Mouse (Mus musculus): ENCODE measurements around the gene Chkb.
"Not testable (repeated sequence)": the region's sequence is repeated elsewhere in the genome, so short reads cannot be mapped to it uniquely, and the experiment has no call there.

Chkb gene

GRCm38 (mm10) chr15:89452906-89453864, 23.5 kb upstream of the Chkb start:
- DNase-seq: no peak

DNA sequence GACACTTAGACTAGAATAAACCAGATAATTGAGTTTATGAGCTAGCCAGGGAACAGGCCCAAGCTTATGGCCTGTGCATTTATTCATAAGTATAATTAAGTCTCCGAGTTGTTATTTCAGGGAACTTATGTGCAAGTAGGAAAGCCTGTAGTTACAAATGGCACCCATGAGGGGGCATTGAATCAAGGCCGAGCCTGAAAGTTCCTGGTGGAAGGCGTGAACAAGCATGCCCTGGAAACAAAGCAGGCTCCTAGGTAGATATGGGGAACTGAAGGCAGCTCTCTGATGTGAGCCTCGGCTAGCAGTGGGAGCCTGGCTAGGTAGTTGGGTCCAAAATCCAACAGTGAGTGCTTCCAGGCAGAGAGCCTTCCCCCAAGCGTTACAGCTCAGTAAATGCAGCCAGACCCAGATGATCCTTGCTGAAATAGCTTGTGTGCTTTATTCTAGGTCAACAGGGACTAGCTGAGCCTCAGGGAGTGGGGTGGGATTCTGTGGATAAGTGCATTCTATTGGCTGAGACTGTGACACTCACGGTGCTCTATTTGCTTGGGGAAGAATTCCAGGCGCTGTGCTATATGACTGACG, 12.9 kb upstream of the Chkb start:
- no peak for DNase-seq

DNA sequence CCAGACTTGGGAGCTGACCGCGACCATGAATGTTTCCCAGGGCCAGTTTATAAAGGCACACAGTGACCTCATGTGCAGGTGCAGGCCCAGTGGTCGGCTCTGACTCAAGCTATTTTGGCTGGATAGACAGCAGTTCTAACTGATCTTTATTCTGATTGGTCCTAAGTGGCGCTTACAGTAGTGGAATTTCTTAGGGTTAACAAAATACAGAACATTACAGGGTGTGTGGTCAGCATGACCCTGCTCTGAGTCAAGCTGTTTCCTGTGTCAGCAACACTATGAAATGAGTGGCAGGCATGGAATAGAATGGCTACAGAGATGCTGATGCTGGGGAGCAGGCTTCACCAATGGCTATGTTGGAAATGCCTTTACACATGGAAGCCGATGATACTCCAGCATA, 6.2 kb upstream of the Chkb start:
- no peak for DNase-seq

- no peak for DNase-seq
Measured at GRCm38 (mm10) chr15:89434136-89434535, 4.4 kb upstream of the Chkb start.

DNA sequence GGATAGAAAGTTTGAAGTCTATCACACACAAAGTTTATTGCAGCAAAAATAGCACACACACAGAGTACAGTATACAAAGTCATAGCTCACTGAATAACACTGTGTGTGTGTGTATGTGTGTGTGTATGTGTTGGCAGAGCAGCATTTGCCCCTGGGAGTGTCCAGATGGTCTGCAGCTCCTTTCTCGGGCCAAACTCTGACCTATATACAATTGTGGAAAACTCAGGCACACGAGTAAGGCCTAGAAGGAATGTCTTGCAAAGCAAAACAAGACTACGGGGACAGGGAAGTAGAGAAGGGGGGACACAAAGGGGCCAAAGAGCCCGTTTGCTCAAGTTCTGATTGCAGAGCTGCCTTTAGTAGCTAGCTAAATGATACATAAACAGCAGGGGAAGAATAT, 3.2 kb upstream of the Chkb start:
- DNase-seq: no peak

GRCm38 (mm10) chr15:89431806-89432205, 2.1 kb upstream of the Chkb start:
- DNase-seq: no peak

- DNase-seq: no peak
Measured at GRCm38 (mm10) chr15:89431271-89431670, 1.6 kb upstream of the Chkb start.

DNA sequence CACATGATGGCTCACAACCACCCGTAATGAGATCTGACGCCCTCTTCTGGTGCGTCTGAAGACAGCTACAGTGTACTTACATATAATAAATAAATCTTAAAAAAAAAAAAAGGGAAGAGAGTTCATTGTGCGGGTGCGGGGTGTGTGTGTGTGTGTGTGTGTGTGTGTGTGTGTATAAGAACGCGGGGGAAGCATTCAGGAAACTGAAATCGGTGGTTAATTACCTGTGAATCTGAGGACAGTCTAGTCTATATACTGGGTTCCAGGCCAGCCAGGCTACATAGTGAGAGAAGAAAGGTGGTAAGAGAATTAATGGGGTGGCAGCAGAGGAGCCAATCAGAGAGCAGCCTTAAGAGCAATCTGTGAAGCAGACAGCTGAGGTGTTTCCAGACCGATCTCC, 1.1 kb upstream of the Chkb start:
- not testable (repeated sequence) for DNase-seq

DNA sequence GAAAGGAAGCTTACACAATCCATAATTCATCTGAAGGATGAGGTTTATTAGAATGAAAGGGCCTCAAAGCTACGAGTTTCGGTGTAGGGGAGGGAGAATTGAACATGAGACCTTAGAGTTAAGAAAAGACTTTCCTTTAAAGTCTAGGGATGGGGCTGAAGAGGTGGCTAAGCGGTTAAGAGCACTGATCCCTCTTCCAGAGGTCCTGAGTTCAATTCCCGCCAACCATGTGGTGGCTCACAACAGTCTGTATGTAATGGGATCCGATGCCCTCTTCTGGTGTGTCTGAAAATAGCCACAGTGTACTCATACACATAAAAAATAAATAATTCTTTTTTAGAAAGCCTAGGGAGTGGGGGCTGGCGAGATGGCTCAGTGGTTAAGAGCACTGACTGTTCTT, 633 bp upstream of the Chkb start:
- no peak for DNase-seq

DNA sequence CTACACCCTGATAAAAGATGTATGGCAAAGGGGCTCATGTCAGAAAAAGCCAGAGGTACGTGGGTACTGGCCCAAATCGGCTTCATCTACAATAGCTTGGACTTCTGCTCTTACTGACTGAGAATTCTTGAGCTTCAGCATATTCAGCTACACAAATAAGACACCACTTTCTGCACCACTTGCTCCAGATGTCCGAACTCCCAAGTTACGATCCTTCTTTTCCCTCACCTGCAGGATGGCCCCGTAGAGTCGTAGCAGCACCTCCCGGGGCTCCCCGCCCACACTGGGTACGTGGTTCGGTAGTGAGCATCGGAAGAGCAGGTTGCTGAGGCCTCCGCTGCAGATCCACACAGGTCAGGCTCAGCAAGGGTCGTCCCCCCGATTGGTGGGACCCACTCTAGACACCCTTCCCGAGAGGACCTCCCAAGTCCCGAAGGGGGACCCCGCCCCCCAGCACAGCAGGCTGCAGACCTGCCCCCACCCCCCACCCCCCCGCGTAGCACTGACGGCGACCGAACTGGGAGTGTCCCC, 822 bp downstream of the Chkb start:
- no peak for DNase-seq

DNA sequence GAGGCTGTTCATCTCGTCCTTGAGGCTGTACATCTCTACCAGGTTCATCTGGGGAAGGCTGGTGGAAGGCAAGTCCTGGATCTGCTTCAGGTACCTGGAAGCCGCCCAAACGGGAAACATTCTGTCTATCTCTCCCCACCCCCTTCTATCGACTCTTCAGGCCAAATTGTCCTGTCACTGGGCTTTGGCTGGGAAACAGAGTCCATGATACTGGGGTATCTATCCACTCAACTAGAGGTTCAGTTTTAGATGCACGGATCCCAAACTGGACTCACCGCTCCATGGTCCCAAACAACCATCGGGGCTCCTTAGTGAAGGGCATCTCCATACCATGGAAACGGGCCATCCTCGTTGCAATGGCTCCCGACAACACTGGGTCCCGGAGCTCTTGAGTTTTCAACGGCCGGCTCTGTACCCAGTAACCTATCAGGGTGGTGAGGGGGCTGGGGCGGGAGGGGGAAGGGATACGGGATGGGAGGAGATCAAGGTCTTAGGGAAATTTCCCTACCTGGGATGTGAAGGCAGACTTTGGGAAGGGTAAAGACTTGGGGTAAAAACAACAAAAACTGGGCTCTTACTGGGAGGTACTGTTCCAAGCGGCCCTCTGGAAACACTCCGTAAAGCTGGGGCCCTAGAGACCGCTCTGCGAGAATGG, 1.4 kb downstream of the Chkb start:
- no peak for DNase-seq

DNA sequence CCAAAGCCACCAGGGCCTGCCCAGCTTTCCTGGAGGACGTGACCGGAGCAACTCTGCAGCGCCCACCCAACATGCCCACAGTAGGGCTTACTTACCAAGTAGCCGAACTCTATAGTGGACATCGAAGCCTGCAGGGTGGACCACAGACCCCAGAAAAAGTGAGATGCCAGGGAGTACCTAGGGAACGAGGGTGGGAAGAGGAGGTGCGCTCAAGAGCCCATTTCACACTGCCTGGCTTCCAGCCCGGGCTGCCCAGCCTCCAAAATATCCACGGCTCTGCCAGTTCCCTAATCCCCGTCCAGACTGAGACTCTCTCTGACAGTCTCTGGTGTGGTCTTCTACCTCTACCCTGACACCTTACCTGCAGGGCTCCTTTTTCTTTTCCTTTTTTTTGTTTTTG, 3.0 kb downstream of the Chkb start:
- DNase-seq: no peak

- DNase-seq: no peak
Measured at GRCm38 (mm10) chr15:89425711-89426121, 4.0 kb downstream of the Chkb start, which contains the start of gene Cpt1b. Cpt1b (minus strand) TSS chr15:89425863.

DNA sequence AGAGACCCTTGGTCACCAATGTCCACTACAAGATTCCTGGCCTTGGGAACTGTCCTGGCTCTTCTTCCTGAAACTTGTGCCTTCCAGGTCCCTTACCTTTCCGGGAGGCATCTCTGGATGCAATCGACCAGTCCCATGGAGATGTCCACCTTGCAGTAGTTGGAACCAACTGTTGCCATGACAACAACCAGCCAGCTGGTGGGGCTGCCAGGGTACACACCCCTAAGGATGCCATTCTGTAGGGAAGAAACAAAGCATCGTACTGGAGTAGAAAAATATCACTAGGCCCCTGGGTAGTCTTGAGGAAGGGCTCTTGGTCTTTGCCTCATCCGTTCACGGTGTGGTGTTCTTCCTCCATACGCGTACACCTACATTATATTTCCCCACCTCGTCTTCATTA, 5.1 kb downstream of the Chkb start:
- DNase-seq: no peak

DNA sequence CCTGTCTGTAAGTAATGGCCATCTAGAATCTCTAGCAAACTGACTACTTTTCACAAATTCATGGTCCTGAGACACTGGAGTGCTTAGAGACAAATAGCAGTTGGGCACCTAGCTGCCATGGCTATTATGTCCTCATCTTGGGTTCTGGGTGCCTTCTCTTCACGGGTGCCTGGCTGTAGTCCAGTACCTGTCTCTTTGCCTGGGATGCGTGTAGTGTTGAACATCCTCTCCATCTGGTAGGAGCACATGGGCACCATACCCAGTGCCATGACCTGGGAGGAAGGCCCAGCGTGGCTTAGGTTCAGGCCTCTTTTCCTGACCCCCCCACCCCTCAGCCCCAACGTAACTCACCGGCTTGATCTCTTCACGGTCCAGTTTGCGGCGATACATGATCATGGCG, 7.8 kb downstream of the Chkb start:
- DNase-seq: no peak

GRCm38 (mm10) chr15:89415282-89415681, 14.4 kb downstream of the Chkb start:
- DNase-seq: no peak

GRCm38 (mm10) chr15:89410118-89410517, 19.6 kb downstream of the Chkb start, which contains the start of gene Syce3:
Syce3 (minus strand) TSS chr15:89410503.
- DNase-seq: no peak

- no peak for DNase-seq
Measured at GRCm38 (mm10) chr15:89406691-89407090, 23.0 kb downstream of the Chkb start.

DNA sequence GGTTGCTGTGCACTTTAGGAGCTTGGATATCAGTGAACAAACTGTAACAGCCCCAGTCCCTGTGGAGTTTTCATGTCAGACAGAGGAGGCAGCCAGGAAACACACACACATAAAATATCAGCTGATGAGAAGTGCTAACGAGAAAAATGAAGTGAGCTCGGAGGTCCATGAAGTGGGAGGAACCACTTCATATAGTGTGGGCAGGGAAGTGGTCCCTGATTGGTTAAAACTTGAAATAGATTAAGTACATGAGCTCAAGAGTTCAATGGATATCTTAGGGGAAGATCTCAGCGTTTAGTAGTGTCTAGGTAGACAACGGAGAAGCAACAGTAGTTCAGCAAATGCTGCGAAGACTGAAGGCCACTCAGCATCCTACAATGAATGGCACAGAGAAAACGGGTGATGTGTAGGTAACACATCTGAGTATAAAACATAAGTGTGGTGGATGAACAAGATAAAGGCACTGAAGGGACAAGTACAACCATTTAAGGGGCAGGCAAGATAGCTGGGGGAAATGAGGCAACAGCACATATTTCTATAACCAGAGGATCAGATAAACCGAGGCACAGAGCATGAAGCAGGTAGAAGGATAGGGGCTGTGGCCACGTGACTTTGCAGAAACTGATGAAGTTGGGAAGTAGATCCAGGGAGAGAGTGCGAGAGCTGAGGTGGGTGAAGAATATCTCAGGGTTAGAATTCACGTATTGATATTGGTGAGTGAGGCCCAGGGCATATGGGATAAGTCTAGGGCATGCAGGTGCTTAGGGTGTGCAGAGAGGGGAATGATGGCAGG, 24.7 kb downstream of the Chkb start:
- no peak for DNase-seq

- DNase-seq: no peak
Measured at GRCm38 (mm10) chr15:89402471-89402870, 27.2 kb downstream of the Chkb start.

DNA sequence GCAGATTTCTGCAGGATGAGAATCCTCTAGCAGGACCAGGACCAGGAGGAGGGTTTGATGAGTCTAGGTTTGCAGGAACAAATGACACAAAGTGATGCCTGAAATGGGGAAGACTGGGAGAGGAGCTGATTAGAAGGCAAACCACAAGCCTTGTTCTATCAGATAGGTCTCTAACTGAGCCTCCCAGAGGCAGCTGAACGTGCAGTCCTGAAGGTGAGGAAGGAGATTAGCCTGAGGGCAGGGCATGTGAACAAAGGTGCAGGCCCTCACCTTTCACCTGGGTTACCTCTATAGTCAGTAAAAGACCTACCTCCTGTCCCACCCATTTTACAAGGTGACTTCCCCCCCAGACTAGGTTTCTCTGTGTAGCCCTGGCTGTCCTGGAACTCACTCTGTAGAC, 30.0 kb downstream of the Chkb start:
- DNase-seq: no peak

- DNase-seq: no peak
Measured at GRCm38 (mm10) chr15:89398146-89398545, 31.6 kb downstream of the Chkb start.

DNA sequence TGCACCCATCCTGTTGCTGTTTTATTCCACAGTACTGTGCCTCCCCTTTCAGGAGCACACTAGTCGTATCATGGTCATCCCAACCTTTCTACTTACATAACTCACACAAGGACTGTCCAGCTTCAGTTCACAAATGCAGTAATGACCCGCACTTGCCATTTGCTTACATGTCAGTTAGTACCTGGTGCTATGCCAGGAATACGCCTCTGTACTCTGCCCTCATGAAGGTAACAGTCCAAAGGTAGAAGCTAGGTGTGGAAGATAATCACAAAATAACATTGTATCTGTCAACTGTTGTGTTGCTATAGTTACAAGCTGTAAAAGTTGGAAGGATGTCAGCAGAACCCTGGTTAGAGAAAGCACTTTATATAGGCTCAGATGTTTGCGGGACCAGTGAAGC, 32.8 kb downstream of the Chkb start:
- no peak for DNase-seq

Data from right cerebral cortex, postnatal 25 days (tissue).